ENCODE assay signal across 30 mouse cellular contexts in genomic region chr16:14262410-14262809, GRCm38 (mm10). TPM values are rescaled to one million over a fixed set of nuclear protein-coding genes. Genes with fewer than 3 reads are reported as not detected.
A peak's percentile ranks its signal among the peaks of the same experiment; 100 is the strongest.
DNase-seq lines count a peak whose midpoint lies in the region; ATAC-seq and TF ChIP-seq lines count a peak whose summit lies in the region.
"Had no signal": no experiment of that assay in that cellular context is flagged by ENCODE, and none has a peak within 500 bp of the region (broad histone marks: within the 10 kb centered on the region; RNA-seq: fewer than 3 reads in every experiment).

No protein-coding gene starts in this region.

- peak overlapping the region; percentile 54 for H3K27ac ChIP-seq in gastrocnemius, adult 2 months
- peak overlapping the region; percentile 41 for H3K27ac ChIP-seq in lung, embryonic 15.5 days
- no peak overlapping the region for H3K27ac ChIP-seq in stomach, embryonic 14.5 days (ENCODE audit: low read length)
- H3K27ac ChIP-seq in stomach, embryonic 16.5 days (ENCODE audit: low read length), result peak overlapping the region; percentile 2; the same call in 1 of the 2 replicates
- H3K27ac ChIP-seq: embryonic facial prominence, embryonic 13.5 days; embryonic facial prominence, embryonic 15.5 days; forebrain, embryonic 10.5 days; forebrain, embryonic 12.5 days had no signal

- no peak overlapping the region for H3K4me2 ChIP-seq in lung, embryonic 15.5 days
- no peak overlapping the region for H3K4me2 ChIP-seq in stomach, embryonic 14.5 days (replicated peaks; ENCODE audit: low read depth, low read length)
- no peak overlapping the region for H3K4me2 ChIP-seq in stomach, embryonic 16.5 days (ENCODE audit: low read depth, low read length)
- H3K4me2 ChIP-seq: embryonic facial prominence, embryonic 13.5 days; embryonic facial prominence, embryonic 15.5 days; forebrain, embryonic 12.5 days had no signal

- no peaks in the 10 kb centered on the region for H3K27me3 ChIP-seq in lung, embryonic 15.5 days
- no peaks in the 10 kb centered on the region for H3K27me3 ChIP-seq in stomach, embryonic 14.5 days (ENCODE audit: control insufficient read depth, insufficient read depth, low read length)
- no peaks in the 10 kb centered on the region for H3K27me3 ChIP-seq in stomach, embryonic 16.5 days (ENCODE audit: control insufficient read depth, insufficient read depth, low read length)
- H3K27me3 ChIP-seq: CH12.LX; embryonic facial prominence, embryonic 13.5 days; embryonic facial prominence, embryonic 15.5 days; forebrain, embryonic 12.5 days had no signal

- TF ChIP-seq CTCF in gastrocnemius, adult 2 months (IDR thresholded peaks at IDR 0.05), result no peak

- 60% methylated on average over 1 of the region's 1 CpGs for WGBS in lung, embryonic 15.5 days
- WGBS in stomach, embryonic 14.5 days, result 81% methylated on average over 1 of the region's 1 CpGs
- WGBS in stomach, embryonic 16.5 days, result 60% methylated on average over 1 of the region's 1 CpGs

- H3K4me1 ChIP-seq in lung, embryonic 15.5 days, result 0 out of 2 replicates have a peak, but pooled peaks cover 10% of the 10 kb centered on the region
- no peaks in the 10 kb centered on the region for H3K4me1 ChIP-seq in stomach, embryonic 14.5 days (ENCODE audit: control insufficient read depth, insufficient read depth, low read length)
- H3K4me1 ChIP-seq in stomach, embryonic 16.5 days (ENCODE audit: control insufficient read depth, insufficient read depth, low read length), result no peaks in the 10 kb centered on the region
- H3K4me1 ChIP-seq: embryonic facial prominence, embryonic 13.5 days; embryonic facial prominence, embryonic 15.5 days; forebrain, embryonic 10.5 days; forebrain, embryonic 12.5 days had no signal

- H3K9ac ChIP-seq in lung, embryonic 15.5 days, result no peak overlapping the region
- H3K9ac ChIP-seq in stomach, embryonic 14.5 days (replicated peaks; ENCODE audit: low read depth, low read length), result no peak overlapping the region
- H3K9ac ChIP-seq in stomach, embryonic 16.5 days (ENCODE audit: low read length), result no peak overlapping the region
- H3K9ac ChIP-seq: embryonic facial prominence, embryonic 13.5 days; embryonic facial prominence, embryonic 15.5 days; forebrain, embryonic 12.5 days had no signal

- no peak overlapping the region for H3K4me3 ChIP-seq in gastrocnemius, adult 2 months
- H3K4me3 ChIP-seq in lung, embryonic 15.5 days, result no peak overlapping the region
- no peak overlapping the region for H3K4me3 ChIP-seq in stomach, embryonic 14.5 days (ENCODE audit: low read depth, low read length)
- no peak overlapping the region for H3K4me3 ChIP-seq in stomach, embryonic 16.5 days (replicated peaks; ENCODE audit: low read length)
- H3K4me3 ChIP-seq: embryonic facial prominence, embryonic 13.5 days; embryonic facial prominence, embryonic 15.5 days; erythroblast, embryonic 14.5 days; forebrain, embryonic 10.5 days; forebrain, embryonic 12.5 days had no signal

- peak; percentile 28; the same call in 1 of the 2 replicates for ATAC-seq in lung, embryonic 15.5 days (ENCODE audit: borderline replicate concordance, extremely low read depth, low FRiP score, low TSS enrichment)
- ATAC-seq in stomach, embryonic 14.5 days (ENCODE audit: insufficient number of reproducible peaks, insufficient read depth, low FRiP score, low read depth), result peak; percentile 63; the same call in 1 of the 2 replicates
- ATAC-seq in stomach, embryonic 16.5 days (ENCODE audit: insufficient read depth, low FRiP score), result 0 out of 2 replicates have a peak, but pooled peaks have one; percentile 26
- ATAC-seq in megakaryocyte progenitor cell, adult 5-6 weeks (replicated peaks; ENCODE audit: poor library complexity), result no peak
- ATAC-seq: activated CD4-positive, CD25-positive, alpha-beta regulatory T cell, adult 4 months; CD4-positive, CD25-positive, alpha-beta regulatory T cell, adult 4 months; forebrain, embryonic 14.5 days; Patski had no signal

- intact Hi-C loops in gastrocnemius, adult 2 months (cut with DNase I), result no loop called here
- intact Hi-C loops in gastrocnemius, postnatal 36 days (cut with DNase I), result no loop called here

- DNase-seq in gastrocnemius, adult 2 months, result no peak
- DNase-seq in gastrocnemius, postnatal 36 days, result no peak
- no peak for DNase-seq in lung, postnatal 14 days
- no peak for DNase-seq in adrenal gland, postnatal 4 days (ENCODE audit: low spot score in 2 of 2)
- DNase-seq: adrenal gland, adult 8-10 months; adrenal gland, postnatal 14 days; adrenal gland, postnatal 36 days; B cell, adult 2 months; cerebellum, adult 11 months; cerebellum, adult 18-20 months; cerebellum, adult 8-10 months; cerebellum, adult 9-11 months; cerebellum, postnatal 14 days; cerebellum, postnatal 36 days; embryo, embryonic 11 days had no signal

- no peaks in the 10 kb centered on the region for H3K9me3 ChIP-seq in lung, embryonic 15.5 days
- no peaks in the 10 kb centered on the region for H3K9me3 ChIP-seq in stomach, embryonic 14.5 days (ENCODE audit: control insufficient read depth, low read depth, low read length)
- H3K9me3 ChIP-seq in stomach, embryonic 16.5 days (replicated peaks; ENCODE audit: control insufficient read depth, low read length), result no peaks in the 10 kb centered on the region
- H3K9me3 ChIP-seq: embryonic facial prominence, embryonic 13.5 days; embryonic facial prominence, embryonic 15.5 days; forebrain, embryonic 10.5 days; forebrain, embryonic 12.5 days; G1E had no signal

- H3K36me3 ChIP-seq in lung, embryonic 15.5 days, result no peaks in the 10 kb centered on the region
- H3K36me3 ChIP-seq in stomach, embryonic 14.5 days (ENCODE audit: control insufficient read depth, insufficient read depth, low read length), result no peaks in the 10 kb centered on the region
- H3K36me3 ChIP-seq in stomach, embryonic 16.5 days (ENCODE audit: control insufficient read depth, insufficient read depth, low read length), result no peaks in the 10 kb centered on the region
- H3K36me3 ChIP-seq: embryonic facial prominence, embryonic 13.5 days; embryonic facial prominence, embryonic 15.5 days; forebrain, embryonic 10.5 days; forebrain, embryonic 12.5 days; G1E had no signal

RNA-seq across cellular contexts. Expression of gene Myh11, which starts 28.8 kb away (rescaled TPM):
- total RNA-seq in gastrocnemius, adult 2 months (2021), result 10 to 100 TPM; 19.1 to 20.1 TPM
- total RNA-seq in gastrocnemius, postnatal 36 days (2021), result 10 to 100 TPM; 14.1 to 17.6 TPM
- polyA plus RNA-seq in lung, embryonic 15.5 days (2015; fragmentation: Nextera tagmentation; extraction: Ambion mirVana), result 63.0 and 66.7 TPM in 2 replicates
- 250 and 280 TPM in 2 replicates for polyA plus RNA-seq in stomach, embryonic 14.5 days (2014; fragmentation: Nextera tagmentation; extraction: Ambion mirVana)
- 294 and 300 TPM in 2 replicates for polyA plus RNA-seq in stomach, embryonic 16.5 days (2015; fragmentation: Nextera tagmentation; extraction: Ambion mirVana)
- 1 to 10 TPM; 8.3 TPM for total RNA-seq in adrenal gland, postnatal 4 days (2021)
- total RNA-seq in megakaryocyte progenitor cell, adult 5-6 weeks (2015), result not detected in 2 replicates
- 0.04 and 0.07 TPM in 2 replicates for total RNA-seq in megakaryocyte progenitor cell, adult 5-6 weeks (2017)
- polyA plus RNA-seq: activated CD4-positive, CD25-positive, alpha-beta regulatory T cell, adult 4 months; CD4-positive, CD25-positive, alpha-beta regulatory T cell, adult 4 months had no signal

RNA-seq across cellular contexts. Expression of gene Fopnl, which starts 54.8 kb away (rescaled TPM):
- 10 to 100 TPM; 65.5 to 73.3 TPM for total RNA-seq in gastrocnemius, adult 2 months (2021)
- 10 to 100 TPM; 55.9 to 65.6 TPM for total RNA-seq in gastrocnemius, postnatal 36 days (2021)
- polyA plus RNA-seq in lung, embryonic 15.5 days (2015; fragmentation: Nextera tagmentation; extraction: Ambion mirVana), result 154 and 164 TPM in 2 replicates
- polyA plus RNA-seq in stomach, embryonic 14.5 days (2014; fragmentation: Nextera tagmentation; extraction: Ambion mirVana), result 175 and 181 TPM in 2 replicates
- 153 and 154 TPM in 2 replicates for polyA plus RNA-seq in stomach, embryonic 16.5 days (2015; fragmentation: Nextera tagmentation; extraction: Ambion mirVana)
- 10 to 100 TPM; 57.6 to 62.6 TPM for total RNA-seq in adrenal gland, postnatal 4 days (2021)
- 65.4 and 85.3 TPM in 2 replicates for total RNA-seq in megakaryocyte progenitor cell, adult 5-6 weeks (2015)
- 33.9 and 35.0 TPM in 2 replicates for total RNA-seq in megakaryocyte progenitor cell, adult 5-6 weeks (2017)

Comparison
In these comparisons a context has a peak if more than half of its experiments do, and no peak if none do; other contexts are left out.
1. RNA of gene Myh11, which starts 28.8 kb away (total RNA-seq): 19.1 to 20.1 TPM in gastrocnemius, adult 2 months, 14.1 to 17.6 TPM in gastrocnemius, postnatal 36 days and 8.3 TPM in adrenal gland, postnatal 4 days; 0.04 to 0.07 TPM in megakaryocyte progenitor cell, adult 5-6 weeks; every median in the first group is over 4 times any median in the second.